ENCODE assay signal across 30 mouse cellular contexts in the genomic region with DNA sequence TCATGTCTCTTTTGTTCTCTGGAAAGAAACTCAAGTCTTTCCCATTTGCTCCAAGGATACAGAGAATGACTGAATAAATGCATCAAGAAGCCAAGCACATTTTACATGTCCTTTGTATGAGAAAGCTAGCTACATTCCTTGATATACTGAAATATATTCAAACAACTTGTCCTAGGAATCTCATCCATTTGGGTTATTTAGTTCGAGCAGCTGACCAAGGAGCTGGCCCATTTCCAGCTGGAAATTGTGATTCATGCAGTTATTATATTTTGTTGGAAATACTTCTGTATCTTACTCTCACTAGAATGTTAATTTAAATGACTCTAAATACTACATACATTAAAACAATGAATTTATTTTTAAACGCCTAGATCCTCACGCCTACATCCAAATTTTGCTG.
A peak's percentile ranks its signal among the peaks of the same experiment; 100 is the strongest.
DNase-seq lines count a peak whose midpoint lies in the region; ATAC-seq and TF ChIP-seq lines count a peak whose summit lies in the region.
"Had no signal": no experiment of that assay in that cellular context is flagged by ENCODE, and none has a peak within 500 bp of the region (broad histone marks: within the 10 kb centered on the region; RNA-seq: fewer than 3 reads in every experiment).

No protein-coding gene starts in this region.

- no peak for ATAC-seq in kidney, postnatal 0 days (replicated peaks; ENCODE audit: low FRiP score, low read depth)
- no peak for ATAC-seq in lung, embryonic 14.5 days (ENCODE audit: insufficient read depth)
- ATAC-seq: forebrain, embryonic 16.5 days; hindbrain, embryonic 16.5 days; midbrain, embryonic 15.5 days had no signal

- TF ChIP-seq CTCF in kidney, postnatal 0 days (IDR thresholded peaks at IDR 0.05; ENCODE audit: low read depth): no peak
- TF ChIP-seq CTCF in lung, embryonic 14.5 days (IDR thresholded peaks at IDR 0.05; ENCODE audit: low read depth): no peak

- H3K4me2 ChIP-seq in kidney, postnatal 0 days (ENCODE audit: low read length): no peak overlapping the region
- H3K4me2 ChIP-seq in lung, embryonic 14.5 days: no peak overlapping the region
- H3K4me2 ChIP-seq: embryonic facial prominence, embryonic 13.5 days; heart, embryonic 13.5 days; midbrain, embryonic 15.5 days; neural tube, embryonic 15.5 days had no signal

- WGBS in kidney, postnatal 0 days: 79% methylated on average over 3 of the region's 3 CpGs
- 76% methylated on average over 3 of the region's 3 CpGs for WGBS in lung, embryonic 14.5 days

- peak; percentile 39 for DNase-seq in adrenal gland, postnatal 14 days
- DNase-seq in adrenal gland, adult 8-10 months: no peak
- peak; percentile 32 for DNase-seq in kidney, postnatal 0 days (ENCODE audit: low spot score)
- no peak for DNase-seq in kidney, adult 18-20 months
- peak; percentile 25 for DNase-seq in lung, embryonic 14.5 days
- DNase-seq in lung, postnatal 36 days: no peak
- peak; percentile 40 for DNase-seq in brain, adult 2 months (ENCODE audit: low read depth, low spot score)
- DNase-seq in ovary, adult 18-20 months (ENCODE audit: low spot score): no peak
- DNase-seq: cerebellum, adult 11 months; cerebellum, adult 9-10 months; cerebellum, postnatal 36 days; embryo, embryonic 11 days; gastrocnemius, adult 2 months; gastrocnemius, postnatal 36 days; heart, postnatal 10 days; kidney, adult 8-10 months; layer of hippocampus, postnatal 36 days; liver; lung, adult 2 months; lung, postnatal 14 days; thymus, postnatal 14 days had no signal

- no peaks in the 10 kb centered on the region for H3K36me3 ChIP-seq in kidney, postnatal 0 days (ENCODE audit: insufficient read depth, low read length)
- no peaks in the 10 kb centered on the region for H3K36me3 ChIP-seq in lung, embryonic 14.5 days (ENCODE audit: insufficient read depth)
- H3K36me3 ChIP-seq: embryonic facial prominence, embryonic 13.5 days; forebrain, embryonic 10.5 days; heart, embryonic 13.5 days; midbrain, embryonic 10.5 days; midbrain, embryonic 15.5 days; neural tube, embryonic 15.5 days had no signal

- H3K9me3 ChIP-seq in kidney, postnatal 0 days (replicated peaks; ENCODE audit: low read length): no peaks in the 10 kb centered on the region
- no peaks in the 10 kb centered on the region for H3K9me3 ChIP-seq in lung, embryonic 14.5 days (ENCODE audit: low read depth, low read length)
- H3K9me3 ChIP-seq: embryonic facial prominence, embryonic 13.5 days; forebrain, embryonic 10.5 days; heart, embryonic 13.5 days; midbrain, embryonic 10.5 days; midbrain, embryonic 15.5 days; neural tube, embryonic 15.5 days had no signal

- H3K4me3 ChIP-seq in kidney, postnatal 0 days (replicated peaks; ENCODE audit: low read depth, low read length): no peak overlapping the region
- H3K4me3 ChIP-seq in lung, embryonic 14.5 days (ENCODE audit: low read depth, low read length): no peak overlapping the region
- H3K4me3 ChIP-seq: embryonic facial prominence, embryonic 13.5 days; forebrain, embryonic 10.5 days; gastrocnemius, adult 2 months; heart, embryonic 13.5 days; midbrain, embryonic 10.5 days; midbrain, embryonic 15.5 days; neural tube, embryonic 15.5 days had no signal

- H3K9ac ChIP-seq in kidney, postnatal 0 days (ENCODE audit: low read depth, low read length): no peak overlapping the region
- H3K9ac ChIP-seq in lung, embryonic 14.5 days: no peak overlapping the region
- H3K9ac ChIP-seq: embryonic facial prominence, embryonic 13.5 days; heart, embryonic 13.5 days; liver, embryonic 14.5 days; midbrain, embryonic 15.5 days; neural tube, embryonic 15.5 days had no signal

- no peak overlapping the region for H3K27ac ChIP-seq in kidney, postnatal 0 days
- H3K27ac ChIP-seq in lung, embryonic 14.5 days (ENCODE audit: low read depth): no peak overlapping the region
- H3K27ac ChIP-seq: embryonic facial prominence, embryonic 13.5 days; forebrain, embryonic 10.5 days; gastrocnemius, adult 2 months; heart, embryonic 13.5 days; liver, embryonic 14.5 days; midbrain, embryonic 10.5 days; midbrain, embryonic 15.5 days; neural tube, embryonic 15.5 days had no signal

- H3K4me1 ChIP-seq in kidney, postnatal 0 days (replicated peaks; ENCODE audit: insufficient read depth, low read length): peaks cover 11% of the 10 kb centered on the region
- H3K4me1 ChIP-seq in lung, embryonic 14.5 days (ENCODE audit: insufficient read depth): no peaks in the 10 kb centered on the region
- H3K4me1 ChIP-seq: forebrain, embryonic 10.5 days; midbrain, embryonic 10.5 days; midbrain, embryonic 15.5 days had no signal

- no peaks in the 10 kb centered on the region for H3K27me3 ChIP-seq in kidney, postnatal 0 days (ENCODE audit: insufficient read depth, low read length)
- no peaks in the 10 kb centered on the region for H3K27me3 ChIP-seq in lung, embryonic 14.5 days (ENCODE audit: insufficient read depth, low read length)
- H3K27me3 ChIP-seq: embryonic facial prominence, embryonic 13.5 days; heart, embryonic 13.5 days; midbrain, embryonic 15.5 days; neural tube, embryonic 15.5 days had no signal

Comparison
In these comparisons a context has a peak if more than half of its experiments do, and no peak if none do; other contexts are left out.
1. DNase-seq: peak in adrenal gland, postnatal 14 days (single experiment), kidney, postnatal 0 days (single experiment), lung, embryonic 14.5 days (single experiment) and brain, adult 2 months (single experiment); none in adrenal gland, adult 8-10 months (single experiment), kidney, adult 18-20 months (single experiment), lung, postnatal 36 days (single experiment) and ovary, adult 18-20 months (single experiment).